Mouse (Mus musculus): ENCODE data around the gene Tmprss9. TPM values are rescaled to one million over a fixed set of nuclear protein-coding genes. Genes with fewer than 3 reads are reported as not detected.

Gene Tmprss9
- polyA plus RNA-seq, 1 experiment from 2014 or later = 0.04 TPM

DNA sequence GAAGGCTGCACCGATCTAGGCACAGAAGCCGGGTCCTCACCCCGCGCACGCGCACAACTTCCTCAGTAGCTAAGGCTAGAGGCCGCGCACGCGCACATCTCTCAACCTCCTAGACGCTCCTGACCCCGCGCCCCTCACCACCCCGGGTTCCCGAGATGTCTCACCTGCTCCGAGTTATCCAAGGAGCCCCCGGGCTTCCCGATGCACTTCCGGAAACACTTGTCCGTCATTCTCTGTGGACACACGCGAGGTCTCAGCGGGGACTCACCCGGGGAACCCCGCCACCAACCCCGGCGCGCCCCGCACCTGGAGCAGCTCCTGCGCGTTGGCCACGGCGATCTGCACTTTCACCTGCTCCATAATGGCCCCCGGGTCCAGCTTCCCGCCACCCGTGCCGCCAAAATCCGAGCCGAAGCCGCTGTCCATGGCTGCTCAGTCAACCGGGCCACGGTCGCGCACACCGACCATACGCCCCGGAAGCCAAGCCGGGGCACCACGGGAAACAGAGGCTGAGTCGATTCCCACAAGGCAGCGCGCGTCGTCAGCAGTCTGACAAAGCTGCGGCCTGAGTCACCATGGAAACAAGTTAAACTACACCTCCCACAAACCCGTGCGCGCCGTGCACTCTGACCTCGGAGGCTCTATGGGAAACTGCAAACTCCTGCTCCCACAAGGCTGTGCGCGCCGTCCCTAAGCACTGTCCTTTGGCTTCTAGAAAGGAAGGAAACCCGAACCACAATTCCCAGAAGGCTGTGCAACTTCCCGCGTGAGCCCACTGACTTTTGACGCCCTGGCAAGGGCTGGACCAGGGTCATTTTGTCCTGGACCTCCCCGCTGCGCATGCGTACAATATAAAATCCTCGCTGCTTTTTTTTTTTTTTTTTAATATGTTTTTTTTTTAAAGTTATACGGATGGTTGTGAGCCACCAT lies 28.9 kb downstream of the Tmprss9 start, which contains the start of gene Timm13:
Gene Timm13, minus strand, starts transcription at position 652 of the 930 bp plus-strand sequence.
- H3K27me3 ChIP-seq (ENCODE audit: insufficient read depth, low read length) = no peaks in the 10 kb centered on the region
- no peak for TF ChIP-seq CTCF (IDR thresholded peaks at IDR 0.05; ENCODE audit: low read depth)
- under 1% methylated on average over 72 of the region's 72 CpGs for WGBS
- peak within 1 kb of the TSS; percentile 52 for H3K9ac ChIP-seq (ENCODE audit: low read depth, low read length)
- peaks cover 7% of the 10 kb centered on the region; the same call in 1 of the 2 replicates for H3K4me1 ChIP-seq (replicated peaks; ENCODE audit: insufficient read depth, low read length)
- H3K9me3 ChIP-seq (replicated peaks; ENCODE audit: low read length) = no peaks in the 10 kb centered on the region
- H3K27ac ChIP-seq = peak within 1 kb of the TSS; percentile 72
- H3K36me3 ChIP-seq (ENCODE audit: insufficient read depth, low read length) = peaks cover 18% of the 10 kb centered on the region; the same call in 1 of the 2 replicates
- DNase-seq (ENCODE audit: low spot score) (peak; percentile 100), ATAC-seq (replicated peaks; ENCODE audit: low FRiP score, low read depth) (peak; percentile 95)
- peak within 1 kb of the TSS; percentile 59 for H3K4me3 ChIP-seq (replicated peaks; ENCODE audit: low read depth, low read length)
- H3K4me2 ChIP-seq (ENCODE audit: low read length) = peak within 1 kb of the TSS; percentile 82

DNA sequence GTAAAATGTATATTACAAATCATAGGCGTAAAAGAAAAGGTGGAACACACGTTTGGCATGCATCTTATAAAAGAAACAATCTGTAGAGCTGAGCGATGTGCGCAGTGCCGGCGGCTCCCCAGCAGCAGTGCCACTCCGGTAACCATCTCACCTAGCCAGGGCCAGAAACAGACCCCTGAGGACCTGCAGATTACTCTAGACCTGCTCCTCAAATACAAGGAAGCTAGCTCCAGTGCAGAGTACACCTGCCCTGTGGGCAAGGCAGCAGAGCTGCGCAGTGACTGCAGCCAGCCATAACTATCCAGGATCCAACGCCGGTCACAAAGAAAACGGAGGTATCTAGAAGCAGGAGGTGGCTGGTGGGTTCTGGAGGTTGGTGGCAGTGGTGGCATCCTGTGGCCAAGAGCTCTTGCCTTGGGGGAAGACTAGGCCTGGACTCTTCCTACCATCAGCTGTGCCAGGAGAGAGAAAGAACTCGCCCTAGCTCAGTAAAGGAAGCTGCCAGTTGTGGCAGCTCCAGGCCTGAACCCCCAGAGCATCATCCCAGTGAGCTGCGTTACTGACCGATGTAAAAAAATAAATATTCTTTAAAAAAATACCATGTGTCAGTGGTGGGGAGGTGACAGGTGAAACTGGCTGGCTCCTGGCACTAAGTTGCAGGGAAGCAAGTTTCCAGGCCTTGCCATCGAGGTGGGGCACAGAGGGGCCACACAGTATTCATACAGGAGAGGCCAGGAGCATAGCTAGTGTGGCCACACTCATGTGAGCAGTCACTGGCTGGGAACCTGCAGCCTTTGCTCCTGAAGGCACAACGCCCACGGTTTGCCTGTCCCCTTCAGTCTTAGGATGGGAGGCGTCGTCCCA lies 30.0 kb downstream of the Tmprss9 start:
- no peak for DNase-seq (ENCODE audit: low spot score)
- peaks cover 7% of the 10 kb centered on the region; the same call in 1 of the 2 replicates for H3K4me1 ChIP-seq (replicated peaks; ENCODE audit: insufficient read depth, low read length)
- no peak for TF ChIP-seq CTCF (IDR thresholded peaks at IDR 0.05; ENCODE audit: low read depth)
- H3K27me3 ChIP-seq (ENCODE audit: insufficient read depth, low read length) = no peaks in the 10 kb centered on the region
- H3K36me3 ChIP-seq (ENCODE audit: insufficient read depth, low read length) = peaks cover 24% of the 10 kb centered on the region
- ATAC-seq (replicated peaks; ENCODE audit: low FRiP score, low read depth) = no peak
- H3K27ac ChIP-seq = peak overlapping the region; percentile 61
- H3K9me3 ChIP-seq (replicated peaks; ENCODE audit: low read length) = no peaks in the 10 kb centered on the region
- H3K4me2 ChIP-seq (ENCODE audit: low read length) = peak overlapping the region; percentile 35; the same call in 1 of the 2 replicates
- WGBS = 91% methylated on average over 19 of the region's 19 CpGs
- peak overlapping the region; percentile 40; the same call in 1 of the 2 replicates for H3K9ac ChIP-seq (ENCODE audit: low read depth, low read length)
- H3K4me3 ChIP-seq (replicated peaks; ENCODE audit: low read depth, low read length) = no peak overlapping the region

DNA sequence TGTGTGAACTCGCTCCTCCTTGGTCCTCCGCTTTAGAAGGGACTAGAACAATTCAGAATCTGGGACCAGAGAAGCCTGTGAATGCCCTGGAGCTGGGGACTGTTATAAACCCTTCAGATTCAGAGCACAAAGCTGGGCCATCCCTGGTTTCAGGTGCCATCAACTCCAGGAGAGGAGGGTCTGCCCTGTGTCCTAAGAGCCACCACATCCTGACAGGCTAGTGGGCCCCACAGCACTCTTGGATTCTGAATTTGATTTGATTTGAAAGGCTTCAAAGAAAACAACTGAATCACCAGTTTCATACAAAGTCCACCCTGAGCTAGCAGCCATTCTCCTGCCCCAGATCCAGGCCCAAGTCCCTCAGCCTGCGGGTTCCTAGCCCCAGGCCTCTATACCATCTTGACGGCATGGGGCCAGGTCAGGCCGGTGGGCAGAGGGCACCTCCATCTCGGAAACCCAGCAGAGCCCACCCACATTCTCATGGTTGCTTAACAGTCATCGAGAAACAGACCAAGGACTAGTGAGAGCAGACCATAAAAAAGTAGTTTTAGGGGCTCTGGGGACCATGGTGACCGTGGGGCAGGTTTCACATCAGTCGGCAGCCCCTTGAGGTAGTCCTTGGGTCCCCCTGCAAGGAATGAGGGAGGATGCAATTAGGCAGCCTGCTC lies 30.8 kb downstream of the Tmprss9 start:
- DNase-seq (ENCODE audit: low spot score) (no peak), ATAC-seq (replicated peaks; ENCODE audit: low FRiP score, low read depth) (no peak)
- Histone ChIP-seq H3K36me3 (ENCODE audit: insufficient read depth, low read length) (peaks cover 24% of the 10 kb centered on the region), H3K4me2 (ENCODE audit: low read length) (no peak overlapping the region), H3K9me3 (replicated peaks; ENCODE audit: low read length) (no peaks in the 10 kb centered on the region), H3K27ac (no peak overlapping the region), H3K9ac (ENCODE audit: low read depth, low read length) (no peak overlapping the region), H3K4me3 (replicated peaks; ENCODE audit: low read depth, low read length) (no peak overlapping the region), H3K27me3 (ENCODE audit: insufficient read depth, low read length) (no peaks in the 10 kb centered on the region), H3K4me1 (replicated peaks; ENCODE audit: insufficient read depth, low read length) (peaks cover 7% of the 10 kb centered on the region; the same call in 1 of the 2 replicates)
- 93% methylated on average over 9 of the region's 9 CpGs for WGBS
- no peak for TF ChIP-seq CTCF (IDR thresholded peaks at IDR 0.05; ENCODE audit: low read depth)

DNA sequence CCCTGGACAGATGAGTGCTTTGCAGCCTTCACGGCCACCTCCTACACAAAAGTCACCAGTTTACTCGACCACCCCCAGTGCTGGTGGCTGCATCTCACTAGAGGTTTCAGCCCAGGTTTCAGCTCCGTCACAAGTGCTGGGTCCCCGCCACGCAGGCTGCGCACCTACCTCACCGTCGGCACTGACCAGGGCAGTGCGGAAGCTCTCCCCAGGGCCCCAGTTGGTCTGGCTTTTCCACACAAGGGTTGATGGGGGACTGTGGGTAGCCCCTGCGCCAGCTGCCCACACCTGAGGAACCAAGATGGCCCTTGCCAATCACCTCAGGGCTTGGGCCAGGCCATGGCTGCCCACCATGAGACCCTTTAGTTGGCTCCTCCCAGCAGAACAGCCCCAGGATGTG lies 31.6 kb downstream of the Tmprss9 start:
- Histone ChIP-seq H3K27ac (no peak overlapping the region), H3K9ac (ENCODE audit: low read depth, low read length) (no peak overlapping the region), H3K27me3 (ENCODE audit: insufficient read depth, low read length) (no peaks in the 10 kb centered on the region), H3K9me3 (replicated peaks; ENCODE audit: low read length) (no peaks in the 10 kb centered on the region), H3K4me2 (ENCODE audit: low read length) (no peak overlapping the region), H3K4me3 (replicated peaks; ENCODE audit: low read depth, low read length) (no peak overlapping the region), H3K4me1 (replicated peaks; ENCODE audit: insufficient read depth, low read length) (peaks cover 7% of the 10 kb centered on the region; the same call in 1 of the 2 replicates), H3K36me3 (ENCODE audit: insufficient read depth, low read length) (peaks cover 24% of the 10 kb centered on the region)
- 91% methylated on average over 10 of the region's 10 CpGs for WGBS
- no peak for TF ChIP-seq CTCF (IDR thresholded peaks at IDR 0.05; ENCODE audit: low read depth)
- DNase-seq (ENCODE audit: low spot score) (no peak), ATAC-seq (replicated peaks; ENCODE audit: low FRiP score, low read depth) (no peak)

DNA sequence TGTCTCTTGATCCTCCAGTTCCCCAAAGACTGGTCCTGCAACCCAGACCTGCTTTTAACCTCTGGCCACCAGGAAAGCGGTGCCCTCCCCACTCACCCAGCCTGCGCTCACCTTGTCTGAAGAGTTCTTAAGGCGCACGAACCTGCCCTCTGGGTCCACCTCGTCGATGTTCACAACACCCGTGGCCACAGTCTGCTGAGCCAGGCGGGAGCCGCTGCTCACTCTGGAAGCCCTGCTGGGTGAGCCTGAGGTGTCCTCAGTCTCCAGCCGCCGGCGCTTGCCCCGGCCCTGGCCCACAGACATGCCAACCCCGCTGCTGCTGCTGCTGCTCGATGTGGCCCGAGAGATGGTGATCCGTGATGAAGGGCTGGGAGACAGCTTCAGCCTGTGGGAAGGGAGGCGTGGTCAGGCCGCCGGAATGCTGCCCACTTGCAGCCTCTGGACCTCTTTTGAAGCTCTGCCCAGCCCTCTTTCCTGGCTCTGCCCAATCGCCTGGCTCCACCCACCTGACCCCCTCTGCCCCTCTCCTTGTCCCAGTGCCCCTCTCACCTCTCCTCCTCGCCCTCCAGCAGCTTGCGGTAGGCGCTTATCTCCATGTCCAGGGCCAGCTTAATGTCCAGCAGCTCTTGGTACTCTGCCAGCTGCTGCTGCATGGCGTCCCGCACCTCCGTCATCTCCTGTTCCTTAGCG lies 32.5 kb downstream of the Tmprss9 start:
- no peak overlapping the region for H3K4me3 ChIP-seq (replicated peaks; ENCODE audit: low read depth, low read length)
- H3K4me2 ChIP-seq (ENCODE audit: low read length) = no peak overlapping the region
- no peaks in the 10 kb centered on the region for H3K27me3 ChIP-seq (ENCODE audit: insufficient read depth, low read length)
- 79% methylated on average over 28 of the region's 28 CpGs for WGBS
- DNase-seq (ENCODE audit: low spot score) (no peak), ATAC-seq (replicated peaks; ENCODE audit: low FRiP score, low read depth) (no peak)
- peaks cover 7% of the 10 kb centered on the region; the same call in 1 of the 2 replicates for H3K4me1 ChIP-seq (replicated peaks; ENCODE audit: insufficient read depth, low read length)
- H3K27ac ChIP-seq = no peak overlapping the region
- H3K36me3 ChIP-seq (ENCODE audit: insufficient read depth, low read length) = peaks cover 23% of the 10 kb centered on the region
- TF ChIP-seq CTCF (IDR thresholded peaks at IDR 0.05; ENCODE audit: low read depth) = no peak
- H3K9ac ChIP-seq (ENCODE audit: low read depth, low read length) = no peak overlapping the region
- H3K9me3 ChIP-seq (replicated peaks; ENCODE audit: low read length) = no peaks in the 10 kb centered on the region

All from kidney, postnatal 0 days (tissue).